Mouse (Mus musculus) liver, embryonic 16.5 days (tissue): ENCODE results near the gene Grasp. TPM values are rescaled to one million over a fixed set of nuclear protein-coding genes. Genes with fewer than 3 reads are reported as not detected.

Experiments used
- ATAC-seq: fragments of 200-750 bp; cut with Nextera tagmentation; 2 replicates; pipeline ENCODE4 v1.8.0; 2017; ENCODE audit warnings: low read depth, mild to moderate bottlenecking, moderate number of reproducible peaks, moderate library complexity
- H3K27ac ChIP-seq: fragments of 300-500 bp; sonication (generic); 2 replicates; pipeline ENCODE4 v1.5.1; 2014; ENCODE audit warnings: mild to moderate bottlenecking, low read length
- H3K27me3 ChIP-seq: fragments of 300-500 bp; sonication (generic); 2 replicates; pipeline ENCODE4 v1.6.1; 2014; ENCODE audit warnings: low read depth, low read length, mixed read lengths; ENCODE audit not compliant: control insufficient read depth, insufficient read depth
- H3K36me3 ChIP-seq: fragments of 300-500 bp; sonication (generic); 2 replicates; pipeline ENCODE4 v1.6.1; 2014; ENCODE audit warnings: mild to moderate bottlenecking; ENCODE audit not compliant: control insufficient read depth, insufficient read depth
- H3K4me1 ChIP-seq: fragments of 300-500 bp; sonication (generic); 2 replicates; pipeline ENCODE4 v1.6.1; 2014; ENCODE audit warnings: low read depth, low read length, mixed read lengths; ENCODE audit not compliant: control insufficient read depth
- H3K4me2 ChIP-seq: fragments of 300-500 bp; sonication (generic); 2 replicates; pipeline ENCODE4 v1.6.1; 2014; ENCODE audit warnings: low read depth, low read length, mixed read lengths
- H3K4me3 ChIP-seq: fragments of 300-500 bp; sonication (generic); 2 replicates; pipeline ENCODE4 v1.5.1; 2014; ENCODE audit warnings: low read depth, mild to moderate bottlenecking, low read length
- H3K9ac ChIP-seq: fragments of 300-500 bp; sonication (generic); 2 replicates; pipeline ENCODE4 v1.6.1; 2014; ENCODE audit warnings: low read depth, low read length
- H3K9me3 ChIP-seq: fragments of 300-500 bp; sonication (generic); replicated peaks from 2 replicates; pipeline ENCODE4 v1.6.1; 2016; ENCODE audit warnings: low read length; ENCODE audit not compliant: control insufficient read depth
- WGBS: fragments of 180-500 bp; shearing (Covaris S2); extraction: QIAGEN DNeasy Blood & Tissue Kit; methylation state at CpG from one replicate; pipeline ENCODE4 v1.1.7; 2014; ENCODE audit not compliant: insufficient replicate concordance; 5-methylcytosine and 5-hydroxymethylcytosine counted together
- polyA plus RNA-seq: library from polyadenylated mRNA; unstranded; fragments of >200 nt; fragmentation: Nextera tagmentation; extraction: Ambion mirVana; gene quantifications from 2 replicates; pipeline ENCODE4 v1.2.1, GENCODE M21; 2015

The Grasp gene
- polyA plus RNA-seq, 1 experiment from 2014 or later, result 0.54 TPM

- WGBS, result 74% methylated on average over 14 of the region's 14 CpGs
- Histone ChIP-seq H3K9me3 (no peaks in the 10 kb centered on the region), H3K27ac (no peak overlapping the region), H3K27me3 (no peaks in the 10 kb centered on the region), H3K4me1 (peaks cover 14% of the 10 kb centered on the region), H3K4me2 (no peak overlapping the region), H3K36me3 (peaks cover 11% of the 10 kb centered on the region; the same call in 1 of the 2 replicates), H3K9ac (no peak overlapping the region), H3K4me3 (no peak overlapping the region)
- no peak for ATAC-seq
Observed at GRCm38 (mm10) chr15:101198850-101199249, 25.1 kb upstream of the Grasp start.

- no peak for ATAC-seq
- Histone ChIP-seq H3K4me3 (no peak overlapping the region), H3K36me3 (peaks cover 11% of the 10 kb centered on the region; the same call in 1 of the 2 replicates), H3K9ac (no peak overlapping the region), H3K4me1 (peaks cover 3% of the 10 kb centered on the region; the same call in 1 of the 2 replicates), H3K27ac (no peak overlapping the region), H3K27me3 (no peaks in the 10 kb centered on the region), H3K4me2 (no peak overlapping the region), H3K9me3 (no peaks in the 10 kb centered on the region)
- WGBS, result 81% methylated on average over 9 of the region's 9 CpGs
Observed at GRCm38 (mm10) chr15:101200777-101201295, 23.2 kb upstream of the Grasp start.

GRCm38 (mm10) chr15:101201414-101201813 is 22.6 kb upstream of the Grasp start:
- ATAC-seq, result no peak
- no peak overlapping the region for H3K9ac ChIP-seq
- no peaks in the 10 kb centered on the region for H3K9me3 ChIP-seq
- no peaks in the 10 kb centered on the region; the same call in 1 of the 2 replicates for H3K4me1 ChIP-seq
- H3K27ac ChIP-seq, result no peak overlapping the region
- no peak overlapping the region for H3K4me2 ChIP-seq
- no peaks in the 10 kb centered on the region for H3K27me3 ChIP-seq
- H3K36me3 ChIP-seq, result peaks cover 11% of the 10 kb centered on the region; the same call in 1 of the 2 replicates
- WGBS, result 76% methylated on average over 3 of the region's 3 CpGs
- H3K4me3 ChIP-seq, result no peak overlapping the region

GRCm38 (mm10) chr15:101203673-101204072 is 20.3 kb upstream of the Grasp start:
- Histone ChIP-seq H3K4me2 (no peak overlapping the region), H3K9me3 (no peaks in the 10 kb centered on the region), H3K9ac (no peak overlapping the region), H3K27ac (no peak overlapping the region), H3K4me1 (no peaks in the 10 kb centered on the region), H3K27me3 (no peaks in the 10 kb centered on the region), H3K4me3 (no peak overlapping the region), H3K36me3 (peaks cover 11% of the 10 kb centered on the region; the same call in 1 of the 2 replicates)
- no peak for ATAC-seq
- 52% methylated on average over 4 of the region's 4 CpGs for WGBS

GRCm38 (mm10) chr15:101204781-101205180 is 19.2 kb upstream of the Grasp start:
- H3K27me3 ChIP-seq, result no peaks in the 10 kb centered on the region
- no peak overlapping the region for H3K9ac ChIP-seq
- ATAC-seq, result no peak
- no peak overlapping the region for H3K4me3 ChIP-seq
- no peak overlapping the region for H3K27ac ChIP-seq
- H3K36me3 ChIP-seq, result peaks cover 14% of the 10 kb centered on the region
- H3K4me2 ChIP-seq, result no peak overlapping the region
- no peaks in the 10 kb centered on the region for H3K4me1 ChIP-seq
- 73% methylated on average over 7 of the region's 7 CpGs for WGBS
- no peaks in the 10 kb centered on the region for H3K9me3 ChIP-seq

- Histone ChIP-seq H3K9ac (no peak overlapping the region), H3K4me2 (no peak overlapping the region), H3K36me3 (peaks cover 3% of the 10 kb centered on the region; the same call in 1 of the 2 replicates), H3K4me1 (no peaks in the 10 kb centered on the region), H3K9me3 (no peaks in the 10 kb centered on the region), H3K27me3 (no peaks in the 10 kb centered on the region), H3K4me3 (no peak overlapping the region), H3K27ac (no peak overlapping the region)
- no peak for ATAC-seq
- WGBS, result 52% methylated on average over 6 of the region's 6 CpGs
Observed at GRCm38 (mm10) chr15:101210228-101210627, 13.8 kb upstream of the Grasp start.

GRCm38 (mm10) chr15:101210998-101211613 is 12.9 kb upstream of the Grasp start:
- Histone ChIP-seq H3K4me3 (no peak overlapping the region), H3K9me3 (no peaks in the 10 kb centered on the region), H3K4me2 (no peak overlapping the region), H3K9ac (no peak overlapping the region), H3K4me1 (no peaks in the 10 kb centered on the region), H3K36me3 (peaks cover 3% of the 10 kb centered on the region; the same call in 1 of the 2 replicates), H3K27me3 (no peaks in the 10 kb centered on the region), H3K27ac (no peak overlapping the region)
- no peak for ATAC-seq
- 73% methylated on average over 14 of the region's 14 CpGs for WGBS

GRCm38 (mm10) chr15:101212435-101212834 is 11.6 kb upstream of the Grasp start:
- Histone ChIP-seq H3K27ac (no peak overlapping the region), H3K9ac (no peak overlapping the region), H3K27me3 (no peaks in the 10 kb centered on the region), H3K4me3 (no peak overlapping the region), H3K9me3 (no peaks in the 10 kb centered on the region), H3K4me2 (no peak overlapping the region), H3K36me3 (peaks cover 3% of the 10 kb centered on the region; the same call in 1 of the 2 replicates), H3K4me1 (no peaks in the 10 kb centered on the region)
- no peak for ATAC-seq
- WGBS, result 60% methylated on average over 14 of the region's 14 CpGs

GRCm38 (mm10) chr15:101215136-101215535 is 8.9 kb upstream of the Grasp start:
- Histone ChIP-seq H3K27me3 (no peaks in the 10 kb centered on the region), H3K9me3 (no peaks in the 10 kb centered on the region), H3K36me3 (no peaks in the 10 kb centered on the region), H3K9ac (no peak overlapping the region), H3K4me1 (no peaks in the 10 kb centered on the region), H3K4me3 (no peak overlapping the region), H3K27ac (no peak overlapping the region), H3K4me2 (no peak overlapping the region)
- WGBS, result 61% methylated on average over 2 of the region's 2 CpGs
- no peak for ATAC-seq
